Mouse (Mus musculus) stomach, adult 2 months (tissue): ENCODE results near the gene Scaper. TPM values are rescaled to one million over a fixed set of nuclear protein-coding genes. Genes with fewer than 3 reads are reported as not detected.

ENCODE experiments used
- polyA plus RNA-seq: library from polyadenylated mRNA; depleted of rRNA; stranded (reverse); fragments of >200 nt; gene quantifications from 2 replicates; pipeline ENCODE4 v1.2.3, GENCODE M21; 2012; rRNA removed

The Scaper gene
- polyA plus RNA-seq, result 2.0 and 2.3 TPM in 2 replicates

GRCm38 (mm10) chr9:55937664-55938617 is at the start of gene Scaper:
TSS of gene Scaper (minus strand) at chr9:55938119.

GRCm38 (mm10) chr9:55538377-55538776 is 399.5 kb downstream of the Scaper start, which contains the start of gene Isl2:
TSS of gene Isl2 (plus strand) at chr9:55538672.

GRCm38 (mm10) chr9:55512027-55512543 is 425.8 kb downstream of the Scaper start, which contains the start of gene Etfa:
TSS of gene Etfa (minus strand) at chr9:55512243.

Other genes starting within 250 kb of the Scaper start
- not detected in 2 replicates for gene 4930563M21Rik, start 72.4 kb upstream of the Scaper start, polyA plus RNA-seq
- 24.2 and 67.8 TPM in 2 replicates for gene Rcn2, start 103.7 kb upstream of the Scaper start, polyA plus RNA-seq
- 9.0 TPM in 2 replicates for gene Pstpip1, start 151.8 kb upstream of the Scaper start, polyA plus RNA-seq
- 64.5 and 88.9 TPM in 2 replicates for gene Tspan3, start 227.4 kb upstream of the Scaper start, polyA plus RNA-seq